9 mouse cellular contexts compared by ENCODE assay signal in the genomic region with DNA sequence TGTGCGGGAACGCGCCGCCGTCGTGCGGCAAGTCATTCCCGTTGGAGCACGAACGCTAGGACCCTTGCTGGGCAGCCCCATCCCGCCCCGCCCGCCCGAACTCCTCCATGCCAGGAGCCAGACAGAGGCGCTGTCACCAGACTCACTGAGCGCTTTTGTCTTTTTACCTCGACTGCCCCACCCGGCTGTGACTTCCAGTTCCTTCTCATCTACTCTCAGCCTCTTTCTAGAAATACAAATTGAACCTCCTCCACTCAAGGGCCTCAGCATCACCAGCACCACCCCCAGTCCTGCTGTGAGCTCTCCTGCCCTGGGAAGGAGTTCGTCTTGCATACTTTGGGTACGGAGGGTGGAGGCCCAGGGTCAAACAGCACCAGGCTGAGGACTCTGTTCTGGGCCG. TPM values are rescaled to one million over a fixed set of nuclear protein-coding genes. Genes with fewer than 3 reads are reported as not detected.
A peak's percentile ranks its signal among the peaks of the same experiment; 100 is the strongest.
DNase-seq lines count a peak whose midpoint lies in the region; ATAC-seq lines count a peak whose summit lies in the region.
"Had no signal": no experiment of that assay in that cellular context is flagged by ENCODE, and none has a peak within 500 bp of the region (broad histone marks: within the 10 kb centered on the region; RNA-seq: fewer than 3 reads in every experiment).

No protein-coding gene starts in this region.

- ATAC-seq in heart, embryonic 12.5 days (ENCODE audit: insufficient number of reproducible peaks, low FRiP score) = no peak
- no peak for ATAC-seq in hindbrain, embryonic 13.5 days (ENCODE audit: low FRiP score)
- no peak for ATAC-seq in midbrain, embryonic 11.5 days (ENCODE audit: low FRiP score)

- WGBS in heart, embryonic 12.5 days = 6% methylated on average over 21 of the region's 21 CpGs
- 4% methylated on average over 21 of the region's 21 CpGs for WGBS in hindbrain, embryonic 13.5 days
- WGBS in midbrain, embryonic 11.5 days = 2% methylated on average over 21 of the region's 21 CpGs

- intact Hi-C loops in left cerebral cortex, postnatal 14 days (cut with DNase I) = no loop called here

- peak overlapping the region; percentile 75 for H3K4me2 ChIP-seq in heart, embryonic 12.5 days
- H3K4me2 ChIP-seq in hindbrain, embryonic 13.5 days = peak overlapping the region; percentile 46
- H3K4me2 ChIP-seq in midbrain, embryonic 11.5 days = peak overlapping the region; percentile 41

- H3K27me3 ChIP-seq in heart, embryonic 12.5 days (replicated peaks) = peaks cover 31% of the 10 kb centered on the region
- peaks cover 11% of the 10 kb centered on the region for H3K27me3 ChIP-seq in hindbrain, embryonic 13.5 days
- H3K27me3 ChIP-seq in midbrain, embryonic 11.5 days (ENCODE audit: control insufficient read depth, insufficient read depth, low read length) = peaks cover 19% of the 10 kb centered on the region

- H3K4me3 ChIP-seq in heart, embryonic 12.5 days = peak overlapping the region; percentile 38
- H3K4me3 ChIP-seq in hindbrain, embryonic 13.5 days = peak overlapping the region; percentile 20
- H3K4me3 ChIP-seq in midbrain, embryonic 11.5 days (ENCODE audit: low read depth, low read length) = peak overlapping the region; percentile 18; the same call in 1 of the 2 replicates

- H3K27ac ChIP-seq in heart, embryonic 12.5 days (ENCODE audit: poor library complexity, severe bottlenecking) = no peak overlapping the region
- H3K27ac ChIP-seq in hindbrain, embryonic 13.5 days = peak overlapping the region; percentile 30; the same call in 1 of the 2 replicates
- H3K27ac ChIP-seq in midbrain, embryonic 11.5 days (ENCODE audit: low read depth, low read length) = no peak overlapping the region

- H3K36me3 ChIP-seq in heart, embryonic 12.5 days = no peaks in the 10 kb centered on the region
- no peaks in the 10 kb centered on the region for H3K36me3 ChIP-seq in hindbrain, embryonic 13.5 days
- H3K36me3 ChIP-seq in midbrain, embryonic 11.5 days (ENCODE audit: control insufficient read depth, insufficient read depth, low read length) = no peaks in the 10 kb centered on the region

- H3K9ac ChIP-seq in heart, embryonic 12.5 days = peak overlapping the region; percentile 47; the same call in 1 of the 2 replicates
- peak overlapping the region; percentile 49 for H3K9ac ChIP-seq in hindbrain, embryonic 13.5 days
- H3K9ac ChIP-seq in midbrain, embryonic 11.5 days (ENCODE audit: low read length) = peak overlapping the region; percentile 37

- peaks cover 29% of the 10 kb centered on the region for H3K4me1 ChIP-seq in heart, embryonic 12.5 days (replicated peaks)
- peaks cover 60% of the 10 kb centered on the region for H3K4me1 ChIP-seq in hindbrain, embryonic 13.5 days (replicated peaks)
- H3K4me1 ChIP-seq in midbrain, embryonic 11.5 days (ENCODE audit: control insufficient read depth, insufficient read depth, low read length) = peaks cover 25% of the 10 kb centered on the region

- no peak for DNase-seq in heart, postnatal 4 days
- peak; percentile 70 for DNase-seq in R1 (ENCODE audit: low read depth, low spot score)
- no peak for DNase-seq in midbrain, embryonic 11.5 days (ENCODE audit: low spot score, missing footprints)
- no peak for DNase-seq in left cerebral cortex, postnatal 14 days (ENCODE audit: low spot score in 2 of 2)
- DNase-seq in B cell, adult 2 months = no peak
- DNase-seq in layer of hippocampus, adult 9-10 months (ENCODE audit: low spot score) = no peak
- DNase-seq: lung, adult 18-20 months had no signal

- 0 out of 2 replicates have a peak, but pooled peaks cover 4% of the 10 kb centered on the region for H3K9me3 ChIP-seq in heart, embryonic 12.5 days (replicated peaks)
- no peaks in the 10 kb centered on the region for H3K9me3 ChIP-seq in hindbrain, embryonic 13.5 days
- no peaks in the 10 kb centered on the region for H3K9me3 ChIP-seq in midbrain, embryonic 11.5 days (ENCODE audit: control insufficient read depth, low read length)

RNA-seq across cellular contexts. Expression of a gene that starts 2.4 kb away (rescaled TPM):
- 131 and 140 TPM in 2 replicates for polyA plus RNA-seq in heart, embryonic 12.5 days (2016; fragmentation: Nextera tagmentation; extraction: Ambion mirVana)
- 10 to 100 TPM; 88.5 to 98.7 TPM for total RNA-seq in heart, postnatal 4 days (2021)
- 97.6 and 102 TPM in 2 replicates for polyA plus RNA-seq in hindbrain, embryonic 13.5 days (2015; fragmentation: Nextera tagmentation; extraction: Ambion mirVana)
- polyA plus RNA-seq in midbrain, embryonic 11.5 days (2014; fragmentation: Nextera tagmentation; extraction: Ambion mirVana) = 214 and 230 TPM in 2 replicates
- total RNA-seq in left cerebral cortex, postnatal 14 days (2021) = 1 to 10 TPM; 9.2 to 10.0 TPM

RNA-seq across cellular contexts. Expression of a gene that starts 16.3 kb away (rescaled TPM):
- 2.6 and 3.2 TPM in 2 replicates for polyA plus RNA-seq in heart, embryonic 12.5 days (2016; fragmentation: Nextera tagmentation; extraction: Ambion mirVana)
- 1 to 10 TPM in 1 of 2 experiments, under 1 TPM in 1; 0.77 to 1.0 TPM for total RNA-seq in heart, postnatal 4 days (2021)
- polyA plus RNA-seq in hindbrain, embryonic 13.5 days (2015; fragmentation: Nextera tagmentation; extraction: Ambion mirVana) = 58.3 and 63.0 TPM in 2 replicates
- polyA plus RNA-seq in midbrain, embryonic 11.5 days (2014; fragmentation: Nextera tagmentation; extraction: Ambion mirVana) = 10.5 and 11.4 TPM in 2 replicates
- 10 to 100 TPM; 83.1 to 91.8 TPM for total RNA-seq in left cerebral cortex, postnatal 14 days (2021)

RNA-seq across cellular contexts. Expression of a gene that starts 48.1 kb away (rescaled TPM):
- polyA plus RNA-seq in heart, embryonic 12.5 days (2016; fragmentation: Nextera tagmentation; extraction: Ambion mirVana) = 25.5 and 29.3 TPM in 2 replicates
- 10 to 100 TPM; 46.5 to 47.7 TPM for total RNA-seq in heart, postnatal 4 days (2021)
- 134 and 145 TPM in 2 replicates for polyA plus RNA-seq in hindbrain, embryonic 13.5 days (2015; fragmentation: Nextera tagmentation; extraction: Ambion mirVana)
- polyA plus RNA-seq in midbrain, embryonic 11.5 days (2014; fragmentation: Nextera tagmentation; extraction: Ambion mirVana) = 111 and 113 TPM in 2 replicates
- total RNA-seq in left cerebral cortex, postnatal 14 days (2021) = 100 to 1,000 TPM; 142 to 143 TPM

RNA-seq across cellular contexts. Expression of a gene that starts 51.4 kb away (rescaled TPM):
- polyA plus RNA-seq in heart, embryonic 12.5 days (2016; fragmentation: Nextera tagmentation; extraction: Ambion mirVana) = not detected in 2 replicates
- 1 to 10 TPM; 3.7 to 4.8 TPM for total RNA-seq in heart, postnatal 4 days (2021)
- polyA plus RNA-seq in hindbrain, embryonic 13.5 days (2015; fragmentation: Nextera tagmentation; extraction: Ambion mirVana) = not detected in 2 replicates
- polyA plus RNA-seq in midbrain, embryonic 11.5 days (2014; fragmentation: Nextera tagmentation; extraction: Ambion mirVana) = not detected in 2 replicates
- 1 to 10 TPM; 5.6 to 8.1 TPM for total RNA-seq in left cerebral cortex, postnatal 14 days (2021)

RNA-seq across cellular contexts. Expression of a gene that starts 52.7 kb away (rescaled TPM):
- not detected in 2 replicates for polyA plus RNA-seq in heart, embryonic 12.5 days (2016; fragmentation: Nextera tagmentation; extraction: Ambion mirVana)
- total RNA-seq in heart, postnatal 4 days (2021) = not detected
- 2.6 and 3.2 TPM in 2 replicates for polyA plus RNA-seq in hindbrain, embryonic 13.5 days (2015; fragmentation: Nextera tagmentation; extraction: Ambion mirVana)
- 0.11 and 0.22 TPM in 2 replicates for polyA plus RNA-seq in midbrain, embryonic 11.5 days (2014; fragmentation: Nextera tagmentation; extraction: Ambion mirVana)
- total RNA-seq in left cerebral cortex, postnatal 14 days (2021) = under 1 TPM; 0.44 to 0.48 TPM
